Mouse (Mus musculus) right cerebral cortex, postnatal 25 days (tissue): ENCODE measurements around the gene Smyd3.

Experiments
- DNase-seq: peaks from one replicate; pipeline ENCODE4 v3.0.0; 2022

Gene Smyd3

GRCm38 (mm10) chr1:179059286-179060112 lies 458.3 kb downstream of the Smyd3 start:
- no peak for DNase-seq

DNA sequence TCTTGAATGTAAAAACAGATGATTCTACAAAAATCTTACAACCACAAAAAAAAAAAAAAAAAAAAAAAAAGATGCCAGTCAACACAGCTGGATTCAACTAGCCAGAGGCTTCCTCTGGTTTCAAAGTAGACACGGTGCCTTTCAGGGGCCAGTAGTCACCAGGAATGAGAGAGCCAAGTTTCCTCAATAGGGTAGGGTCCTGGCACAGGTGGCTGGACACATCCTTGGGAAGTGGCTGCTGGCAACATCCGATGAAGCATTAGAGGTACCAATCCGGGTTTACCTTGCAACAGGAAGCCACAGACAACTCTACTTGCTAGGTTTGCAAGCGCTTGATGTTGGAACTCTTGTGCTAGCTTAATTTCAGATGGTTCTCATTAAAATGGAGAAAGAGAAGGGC lies 459.2 kb downstream of the Smyd3 start:
- DNase-seq, result no peak

DNA sequence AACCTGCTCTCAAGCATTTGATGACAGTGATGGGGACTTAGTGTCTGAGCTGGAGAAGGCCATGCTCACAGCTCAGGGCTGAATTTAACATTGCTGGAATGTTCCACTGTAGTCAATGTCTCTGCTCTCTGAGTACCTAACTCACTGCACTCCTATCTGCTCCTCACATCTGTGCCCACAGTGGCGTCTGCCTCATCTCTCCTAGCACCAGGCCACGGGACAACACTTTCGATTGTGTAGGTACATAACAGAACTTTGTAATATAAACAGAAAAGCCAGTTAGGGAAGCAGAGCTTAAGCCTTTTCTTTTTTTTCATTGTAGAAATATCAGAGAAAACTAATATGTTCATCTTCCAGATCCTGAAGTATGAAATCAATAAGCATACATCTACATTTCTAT lies 462.1 kb downstream of the Smyd3 start:
- no peak for DNase-seq

DNA sequence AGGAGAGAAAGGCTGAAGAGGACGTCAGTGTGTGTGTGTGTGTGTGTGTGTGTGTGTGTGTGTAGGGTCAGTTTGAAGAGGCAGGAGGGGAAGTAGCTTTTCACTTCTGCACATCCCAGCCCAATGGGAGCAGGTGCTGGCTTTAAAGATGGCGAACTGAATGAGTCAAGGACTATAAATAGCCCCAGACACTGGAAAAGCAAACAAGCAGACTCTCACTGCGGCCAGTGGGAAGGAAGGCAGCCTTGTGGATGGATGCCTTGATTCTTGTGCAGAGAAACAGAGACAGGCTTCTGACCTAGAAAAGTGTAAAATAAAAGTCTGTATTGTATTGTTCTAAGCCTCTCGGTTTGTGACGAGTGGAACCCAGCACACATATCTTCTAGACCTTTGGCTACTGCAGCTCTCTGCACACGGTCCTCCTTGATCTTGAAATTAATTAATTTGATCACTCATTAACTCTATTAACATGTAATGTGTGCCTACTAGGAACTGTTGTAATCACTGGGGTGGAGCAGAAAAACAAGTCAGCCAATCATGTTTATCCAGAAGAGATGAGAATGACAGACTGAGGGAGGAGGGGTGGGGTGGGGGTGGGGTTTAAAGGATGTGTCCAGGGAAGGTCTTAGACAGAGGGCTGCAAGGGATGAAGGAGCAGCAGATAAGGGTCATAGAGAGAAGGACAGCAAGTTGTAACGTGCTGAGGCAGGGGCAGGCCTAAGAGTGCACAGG lies 463.3 kb downstream of the Smyd3 start:
- no peak for DNase-seq

DNA sequence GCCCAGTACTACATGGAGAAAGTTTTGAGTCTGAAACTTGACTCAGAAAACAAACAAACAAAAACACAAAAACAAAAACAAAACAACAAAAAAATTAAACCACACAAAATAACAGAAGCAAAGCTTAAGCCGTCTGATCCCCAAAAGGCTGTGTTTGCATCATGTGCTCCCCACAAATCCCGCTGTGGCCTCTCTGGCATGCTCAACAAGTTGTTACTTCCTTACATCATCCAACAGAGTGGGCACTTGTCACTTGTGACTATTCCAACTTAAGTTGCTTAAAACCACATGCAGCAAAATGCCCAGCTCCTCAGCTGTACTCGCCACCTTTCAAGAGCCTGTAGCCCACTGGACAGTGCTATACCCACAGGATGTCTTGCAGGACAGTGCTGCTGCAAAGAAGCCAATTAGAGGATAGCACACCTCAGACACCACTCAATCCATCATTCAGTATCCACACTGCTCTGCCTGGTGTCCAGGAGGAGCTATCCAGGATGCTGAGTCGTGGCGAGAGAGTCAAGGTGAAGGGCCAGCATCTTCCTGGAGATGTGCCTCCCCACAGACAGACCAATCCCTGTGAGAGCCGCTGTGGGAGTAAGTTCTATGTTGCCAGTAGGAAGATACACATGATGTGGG lies 465.2 kb downstream of the Smyd3 start:
- no peak for DNase-seq

- no peak for DNase-seq
These were observed 469.8 kb downstream of the Smyd3 start for GRCm38 (mm10) chr1:179047931-179048596.

DNA sequence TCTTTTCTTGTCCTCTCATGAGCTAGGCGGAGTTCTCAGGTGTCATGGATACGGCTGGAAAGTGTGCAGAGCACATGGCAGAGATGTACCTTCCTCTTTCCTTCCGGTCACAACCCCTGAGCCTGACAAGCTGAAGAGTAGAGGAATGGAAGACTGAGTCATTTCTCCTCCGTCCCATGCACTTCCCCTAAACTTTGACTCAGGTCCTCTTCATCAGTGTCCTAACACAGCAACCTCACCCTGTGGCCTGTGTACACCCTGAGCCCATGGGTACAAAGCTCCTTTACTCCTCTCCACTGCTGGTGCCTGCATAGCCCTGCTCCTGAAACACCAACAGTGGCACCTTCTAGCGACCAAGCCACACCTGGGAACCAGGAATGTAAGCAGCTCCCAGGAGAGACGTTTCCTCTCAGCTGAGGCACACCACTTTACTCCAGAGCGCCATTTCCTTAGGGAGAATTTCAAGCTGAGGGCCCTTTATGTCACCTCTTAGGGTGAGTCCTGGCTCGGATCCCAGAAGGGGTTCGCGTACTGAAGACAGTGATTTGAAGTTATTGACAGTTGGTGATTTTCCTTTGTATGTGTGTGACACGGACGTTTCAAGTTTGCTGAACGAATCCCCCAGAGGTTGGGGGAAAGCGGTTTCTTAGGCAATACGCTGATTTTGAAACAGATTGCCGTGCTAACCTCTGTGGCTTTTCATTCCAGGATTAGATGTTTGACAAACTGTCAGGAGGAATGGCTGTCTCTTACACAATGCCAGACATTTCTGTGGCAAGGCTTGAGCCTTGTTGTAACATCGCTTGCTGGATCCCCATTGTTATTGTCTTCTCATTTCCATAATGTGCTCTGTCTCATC lies 471.8 kb downstream of the Smyd3 start:
- DNase-seq, result no peak

DNA sequence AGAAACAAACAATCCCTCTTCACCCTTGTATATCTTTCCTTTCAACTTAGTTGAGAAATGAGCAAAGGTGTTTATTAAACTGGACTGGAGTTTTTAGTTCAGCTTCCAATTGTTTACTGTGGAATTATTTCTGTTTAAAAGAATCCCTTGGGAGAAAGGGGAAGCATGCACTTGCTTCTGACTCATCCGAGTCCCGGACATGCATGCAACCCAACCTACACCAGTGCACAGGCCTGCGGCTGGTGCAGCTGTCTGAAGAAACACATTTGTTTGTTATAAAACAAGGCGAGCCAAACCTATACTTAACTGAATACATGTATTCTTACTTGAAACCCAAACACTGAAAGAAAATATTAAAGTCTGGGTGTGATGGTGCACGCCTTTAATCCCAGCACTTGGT lies 473.7 kb downstream of the Smyd3 start:
- no peak for DNase-seq

DNA sequence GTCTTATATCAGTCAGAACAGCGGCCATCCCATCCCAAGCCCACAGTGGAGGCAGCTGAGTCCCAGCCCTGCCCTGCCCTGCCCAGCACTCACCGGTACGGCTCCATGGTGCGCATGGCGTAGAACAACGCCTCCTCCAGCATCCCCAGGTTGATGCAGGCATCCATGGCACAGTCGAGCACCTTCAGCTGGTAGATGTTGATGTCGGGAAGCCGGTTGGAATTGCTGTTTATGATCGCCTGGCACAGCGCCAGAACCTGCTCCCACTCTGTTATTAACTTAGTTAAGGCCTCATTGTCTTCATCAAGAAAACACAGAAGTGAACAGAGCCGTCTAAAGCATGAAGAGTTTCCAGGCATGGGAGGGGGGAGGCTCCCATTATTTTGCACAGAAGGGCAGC lies 474.2 kb downstream of the Smyd3 start:
- DNase-seq, result no peak

DNA sequence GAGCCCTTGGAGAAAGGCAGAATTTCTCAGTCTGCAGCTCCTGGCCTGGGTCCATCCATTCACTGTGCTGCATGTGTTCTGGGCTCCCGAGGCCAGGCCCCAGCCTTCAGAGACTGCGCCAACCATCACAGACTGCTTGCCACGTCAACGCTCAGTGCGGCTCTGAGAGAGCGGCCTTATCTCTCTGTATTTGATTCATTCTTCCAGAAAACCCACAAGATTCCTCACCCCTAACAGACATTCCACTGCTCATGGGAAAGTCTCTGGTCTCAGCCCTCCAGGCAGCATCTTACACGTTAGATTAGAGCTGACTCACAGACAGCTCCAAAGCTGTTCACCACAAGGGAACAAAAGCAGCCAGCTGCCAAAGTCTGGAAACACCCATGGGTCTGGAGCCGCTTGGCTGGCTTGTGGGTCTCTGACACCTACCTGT lies 475.9 kb downstream of the Smyd3 start:
- peak; percentile 29 for DNase-seq

DNA sequence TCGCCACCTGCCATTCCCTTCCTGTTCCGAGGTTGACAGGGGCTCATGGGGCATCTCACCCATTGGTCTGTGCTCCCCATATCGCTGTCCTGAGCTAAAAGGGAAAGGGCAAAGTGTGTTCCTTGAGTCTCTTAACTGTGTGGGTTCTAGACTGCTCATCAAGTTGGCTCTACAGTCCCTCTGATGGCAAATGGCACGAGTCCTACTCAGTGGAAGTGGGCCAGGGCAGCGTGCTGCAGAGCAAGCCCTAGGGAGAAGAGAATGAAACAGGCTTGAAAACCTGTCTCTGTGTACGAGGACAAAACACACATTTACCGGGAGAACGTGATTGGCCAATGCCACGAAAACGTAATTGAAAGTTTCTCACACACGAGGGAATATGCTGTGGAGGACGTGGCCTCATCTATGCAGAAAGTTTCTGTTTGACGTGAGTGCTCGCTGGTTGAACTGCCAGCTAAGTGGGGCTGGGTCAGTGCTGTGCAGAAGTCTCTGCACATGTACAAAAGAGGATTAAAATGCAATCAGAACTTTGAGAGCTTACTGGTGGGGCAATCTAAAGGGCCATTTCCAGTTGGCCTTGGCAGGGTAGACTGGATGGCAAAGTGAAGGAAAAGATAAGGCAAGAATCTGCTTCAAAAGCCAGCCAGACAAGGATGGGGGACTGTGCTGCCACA lies 476.5 kb downstream of the Smyd3 start:
- DNase-seq, result no peak

DNA sequence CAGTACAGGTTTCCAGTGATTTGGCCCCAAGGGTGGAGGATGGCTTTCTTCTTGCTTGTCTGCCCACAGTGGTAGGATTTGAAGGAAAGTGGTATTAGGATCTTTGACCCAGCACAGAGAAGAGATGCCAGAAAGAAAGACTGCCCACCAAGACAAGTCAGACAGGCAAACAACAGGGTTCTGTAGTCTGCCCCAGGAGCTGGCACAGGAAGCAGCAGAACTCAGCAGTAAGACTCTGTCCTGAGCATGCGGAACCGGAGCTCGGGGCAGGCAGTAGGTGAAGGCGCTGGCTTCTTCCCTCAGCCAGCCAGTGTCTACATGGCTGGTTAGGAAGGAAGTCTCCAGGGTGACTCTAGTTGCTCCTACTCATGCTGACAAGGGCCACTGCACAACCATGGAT lies 479.0 kb downstream of the Smyd3 start:
- no peak for DNase-seq

DNA sequence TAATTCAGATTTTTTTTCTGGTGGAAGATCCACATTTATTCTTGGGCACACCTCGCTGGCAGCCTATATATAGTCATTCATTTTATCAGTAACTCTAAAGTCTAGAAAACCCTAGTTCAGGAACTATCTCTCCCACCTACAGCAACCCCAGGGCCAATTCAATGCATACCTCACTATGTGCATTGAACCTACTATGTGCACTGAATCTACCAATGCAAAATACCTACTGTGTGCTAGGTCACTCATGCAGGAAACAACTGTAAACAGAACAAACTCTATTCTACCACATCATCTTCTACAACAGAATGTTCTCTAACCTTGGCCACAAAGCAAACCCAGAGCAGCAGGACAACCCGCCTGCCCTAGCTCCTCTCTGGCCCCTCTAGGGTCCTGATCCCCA lies 484.9 kb downstream of the Smyd3 start:
- no peak for DNase-seq

GRCm38 (mm10) chr1:179031581-179031980 lies 486.3 kb downstream of the Smyd3 start:
- no peak for DNase-seq

- peak; percentile 25 for DNase-seq
These were observed 491.2 kb downstream of the Smyd3 start for GRCm38 (mm10) chr1:179026614-179027013.

- no peak for DNase-seq
These were observed 492.7 kb downstream of the Smyd3 start for GRCm38 (mm10) chr1:179025169-179025568.

GRCm38 (mm10) chr1:179023486-179023885 lies 494.4 kb downstream of the Smyd3 start:
- no peak for DNase-seq

DNA sequence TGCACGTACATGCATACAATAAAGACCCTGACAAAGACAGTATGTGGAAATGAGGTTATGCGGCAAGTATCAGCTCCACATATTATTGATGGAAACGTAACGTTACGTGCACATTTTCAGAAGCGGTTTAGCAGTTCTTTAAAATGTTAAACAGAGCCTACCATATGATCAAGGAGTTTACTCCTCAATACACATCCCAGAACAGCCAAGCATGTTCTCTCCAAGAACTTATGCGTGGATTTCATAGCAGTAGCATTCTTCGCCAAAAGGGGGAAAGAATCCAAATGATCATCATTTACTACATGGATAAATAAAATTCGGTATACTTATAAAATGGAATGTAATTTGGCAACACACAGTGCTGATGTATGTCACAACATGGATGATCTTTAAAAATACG lies 500.4 kb downstream of the Smyd3 start:
- DNase-seq, result no peak

DNA sequence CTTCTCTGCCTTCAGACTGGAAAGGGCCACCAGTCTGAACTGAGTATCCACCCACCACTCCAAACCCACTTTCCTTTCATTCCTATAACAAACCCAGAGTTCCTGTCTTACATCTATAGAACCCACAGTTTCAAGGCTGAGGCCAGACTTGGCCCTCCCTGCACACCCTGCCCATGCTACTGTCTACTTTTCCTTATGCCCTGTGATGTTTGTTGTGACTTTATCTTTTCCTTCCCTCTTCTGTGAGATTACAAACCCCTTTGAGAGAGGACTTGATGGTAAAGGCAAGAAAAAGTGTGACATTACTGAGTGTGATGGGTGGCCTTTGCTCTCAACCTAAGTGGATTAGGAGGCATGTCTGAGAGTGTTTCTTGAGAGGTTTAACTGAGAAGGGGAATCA lies 504.8 kb downstream of the Smyd3 start:
- no peak for DNase-seq

DNA sequence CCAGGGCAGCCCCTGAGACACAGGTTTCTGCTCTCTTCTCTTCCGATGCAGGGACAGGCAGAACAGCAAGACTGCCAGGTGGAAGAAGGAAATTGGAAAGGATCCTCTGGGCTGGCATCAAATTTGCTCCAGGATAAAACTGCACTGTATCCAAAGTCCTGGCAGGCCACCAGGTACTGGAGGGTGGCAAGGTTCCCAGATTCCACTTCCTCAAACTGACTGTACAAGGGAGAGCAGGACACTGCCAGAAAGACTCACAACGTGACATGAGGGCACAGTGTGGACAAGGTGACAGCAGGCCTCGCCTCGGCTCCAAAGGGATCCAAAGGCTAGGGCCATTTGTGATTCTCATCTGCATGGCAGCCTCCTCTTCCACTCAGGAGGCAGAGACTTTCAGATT lies 505.6 kb downstream of the Smyd3 start:
- peak; percentile 17 for DNase-seq

DNA sequence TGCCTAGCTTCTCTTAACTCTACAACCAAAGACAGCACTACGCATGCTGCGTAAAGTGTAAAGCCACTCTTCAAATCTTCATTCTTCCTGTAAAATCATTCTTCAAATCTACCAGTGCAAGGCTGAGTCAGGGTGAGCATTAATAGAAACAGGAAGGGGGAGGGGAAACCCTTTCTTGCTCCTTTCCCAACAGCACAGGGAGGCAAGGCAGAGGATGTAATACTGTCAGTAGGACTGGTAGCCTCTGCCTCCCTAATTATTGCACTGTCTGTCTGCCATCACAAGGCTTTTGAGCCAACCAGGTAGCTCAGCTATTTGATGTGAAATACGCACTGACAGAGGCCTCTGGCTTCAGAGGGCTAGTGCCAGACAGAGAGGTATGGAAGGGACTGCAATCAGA lies 507.1 kb downstream of the Smyd3 start:
- DNase-seq, result no peak

DNA sequence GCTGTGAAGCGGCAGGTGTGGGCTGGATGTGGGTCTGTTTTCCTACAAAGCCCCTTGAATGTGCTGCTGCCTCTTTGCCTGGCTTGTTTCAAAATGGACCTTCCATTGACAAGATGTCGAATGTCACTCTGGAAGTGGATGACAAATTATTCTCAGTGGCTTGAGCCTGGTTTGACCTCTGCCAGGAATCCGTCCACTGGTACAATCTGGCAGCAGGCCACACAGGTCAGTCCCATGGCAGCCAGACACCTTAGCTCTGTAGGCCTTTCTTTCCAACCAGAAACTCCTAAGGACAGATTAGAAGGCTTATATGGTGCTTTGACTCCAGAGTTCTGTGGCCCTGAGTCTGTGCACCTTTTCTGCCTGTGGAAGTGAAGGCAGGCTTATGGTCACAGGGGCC lies 507.9 kb downstream of the Smyd3 start:
- no peak for DNase-seq
